Mouse (Mus musculus): ENCODE measurements around the gene Zfp560. TPM values are rescaled to one million over a fixed set of nuclear protein-coding genes. Genes with fewer than 3 reads are reported as not detected.
"Not testable (repeated sequence)": the region's sequence is repeated elsewhere in the genome, so short reads cannot be mapped to it uniquely, and the experiment has no call there.

The Zfp560 gene
- polyA plus RNA-seq (2015; fragmentation: Nextera tagmentation; extraction: Ambion mirVana), result 48.4 and 50.2 TPM in 2 replicates

GRCm38 (mm10) chr9:20384532-20385342, at the start of gene Zfp560:
Gene Zfp560 (minus strand): TSS chr9:20385177.
- Histone ChIP-seq H3K9ac (replicated peaks) (peak within 1 kb of the TSS; percentile 76), H3K27me3 (no peaks in the 10 kb centered on the region), H3K4me1 (peaks cover 19% of the 10 kb centered on the region), H3K27ac (replicated peaks) (peak within 1 kb of the TSS; percentile 80), H3K9me3 (no peaks in the 10 kb centered on the region), H3K4me3 (peak within 1 kb of the TSS; percentile 81), H3K4me2 (replicated peaks) (peak within 1 kb of the TSS; percentile 71), H3K36me3 (no peaks in the 10 kb centered on the region)
- peak; percentile 99 for ATAC-seq (replicated peaks)
- WGBS, result 2% methylated on average over 40 of the region's 40 CpGs

DNA sequence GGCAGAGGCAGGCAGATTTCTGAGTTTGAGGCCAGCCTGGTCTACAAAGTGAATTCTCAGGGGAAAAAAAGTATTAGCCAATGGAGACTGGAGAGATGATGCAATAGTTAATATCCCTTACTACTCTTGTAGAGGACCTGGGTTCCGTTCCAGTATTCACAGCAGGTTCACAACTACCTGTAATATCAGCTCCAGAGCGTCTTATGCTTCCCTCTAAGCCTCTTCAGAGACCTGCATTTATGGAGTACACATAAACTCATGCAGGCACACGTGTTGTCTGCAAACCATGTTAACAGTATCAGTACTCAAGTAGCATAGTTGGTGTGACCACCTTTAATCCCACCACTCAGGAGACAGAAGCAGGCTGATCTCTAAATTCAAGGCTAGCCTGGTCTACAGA, 45.0 kb upstream of the Zfp560 start:
- no peak overlapping the region for H3K27ac ChIP-seq (replicated peaks)
- no peak overlapping the region for H3K4me2 ChIP-seq (replicated peaks)
- peaks cover 9% of the 10 kb centered on the region for H3K36me3 ChIP-seq
- H3K4me1 ChIP-seq, result no peaks in the 10 kb centered on the region
- no peak overlapping the region for H3K9ac ChIP-seq (replicated peaks)
- H3K9me3 ChIP-seq, result no peaks in the 10 kb centered on the region
- 89% methylated on average over 3 of the region's 3 CpGs for WGBS
- ATAC-seq (replicated peaks), result no peak
- H3K27me3 ChIP-seq, result no peaks in the 10 kb centered on the region
- no peak overlapping the region for H3K4me3 ChIP-seq

DNA sequence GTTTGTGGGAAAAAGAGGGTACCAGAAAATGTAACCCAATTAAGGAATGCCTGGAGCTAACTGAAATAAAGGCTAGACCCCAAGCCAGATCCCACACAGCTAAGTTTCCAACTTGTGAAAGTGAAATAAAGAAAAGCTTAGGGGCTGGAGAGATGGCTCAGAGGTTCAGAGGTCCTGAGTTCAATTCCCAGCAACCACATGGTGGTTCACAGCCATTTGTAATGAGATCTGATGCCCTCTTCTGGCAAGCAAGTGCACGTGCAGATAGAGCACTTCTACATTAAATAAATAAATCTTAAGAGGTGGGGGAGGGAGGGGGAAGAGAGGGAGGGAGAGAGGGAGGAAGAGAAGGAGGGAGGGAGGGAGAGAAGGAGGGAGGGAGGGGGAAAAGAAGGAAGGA, 26.5 kb upstream of the Zfp560 start:
- Histone ChIP-seq H3K4me3 (no peak overlapping the region), H3K27me3 (no peaks in the 10 kb centered on the region), H3K4me1 (no peaks in the 10 kb centered on the region), H3K27ac (replicated peaks) (no peak overlapping the region), H3K9ac (replicated peaks) (no peak overlapping the region), H3K9me3 (no peaks in the 10 kb centered on the region), H3K36me3 (no peaks in the 10 kb centered on the region), H3K4me2 (replicated peaks) (no peak overlapping the region)
- WGBS, result 38% methylated on average over 1 of the region's 1 CpGs
- no peak for ATAC-seq (replicated peaks)

- H3K36me3 ChIP-seq, result no peaks in the 10 kb centered on the region
- no peaks in the 10 kb centered on the region for H3K9me3 ChIP-seq
- no peak for ATAC-seq (replicated peaks)
- no peak overlapping the region for H3K9ac ChIP-seq (replicated peaks)
- no peak overlapping the region for H3K27ac ChIP-seq (replicated peaks)
- H3K4me2 ChIP-seq (replicated peaks), result no peak overlapping the region
- H3K27me3 ChIP-seq, result no peaks in the 10 kb centered on the region
- H3K4me1 ChIP-seq, result no peaks in the 10 kb centered on the region
- 85% methylated on average over 2 of the region's 2 CpGs for WGBS
- H3K4me3 ChIP-seq, result no peak overlapping the region
These were observed 24.3 kb upstream of the Zfp560 start for GRCm38 (mm10) chr9:20409319-20409718.

- H3K9ac ChIP-seq (replicated peaks), result peak overlapping the region; percentile 76
- peak overlapping the region; percentile 71 for H3K4me2 ChIP-seq (replicated peaks)
- 19% methylated on average over 16 of the region's 16 CpGs for WGBS
- H3K27ac ChIP-seq (replicated peaks), result peak overlapping the region; percentile 80
- peaks cover 19% of the 10 kb centered on the region for H3K4me1 ChIP-seq
- H3K36me3 ChIP-seq, result no peaks in the 10 kb centered on the region
- peak; percentile 73 for ATAC-seq (replicated peaks)
- H3K27me3 ChIP-seq, result no peaks in the 10 kb centered on the region
- no peaks in the 10 kb centered on the region for H3K9me3 ChIP-seq
- H3K4me3 ChIP-seq, result peak overlapping the region; percentile 81
These were observed 346 bp upstream of the Zfp560 start for GRCm38 (mm10) chr9:20385343-20385703.

DNA sequence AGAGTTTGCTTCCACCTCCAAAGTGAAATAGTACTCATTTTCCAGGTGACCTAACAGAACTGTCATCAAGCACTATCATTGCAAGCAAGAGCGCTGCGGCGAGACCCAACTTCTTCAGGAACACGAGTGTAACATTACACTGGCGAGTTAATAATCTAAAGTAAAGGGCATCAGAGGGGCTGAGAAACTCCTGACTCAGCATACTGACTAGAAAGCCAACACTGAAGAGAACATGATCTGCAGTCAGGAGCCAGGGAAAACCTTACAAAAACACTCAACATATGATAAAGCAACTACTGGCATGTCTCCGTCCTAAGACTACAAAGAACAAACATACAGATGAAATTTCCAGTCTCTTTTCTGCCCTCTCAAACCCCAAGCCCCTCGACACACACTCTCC, 1.3 kb downstream of the Zfp560 start:
- 96% methylated on average over 7 of the region's 7 CpGs for WGBS
- peak overlapping the region; percentile 81 for H3K4me3 ChIP-seq
- ATAC-seq (replicated peaks), result no peak
- 0 out of 2 replicates have a peak overlapping the region, but pooled peaks have one; percentile 11 for H3K9ac ChIP-seq (replicated peaks)
- no peak overlapping the region for H3K27ac ChIP-seq (replicated peaks)
- no peaks in the 10 kb centered on the region for H3K27me3 ChIP-seq
- H3K4me2 ChIP-seq (replicated peaks), result peak overlapping the region; percentile 71
- H3K4me1 ChIP-seq, result peaks cover 19% of the 10 kb centered on the region
- no peaks in the 10 kb centered on the region for H3K9me3 ChIP-seq
- no peaks in the 10 kb centered on the region for H3K36me3 ChIP-seq

DNA sequence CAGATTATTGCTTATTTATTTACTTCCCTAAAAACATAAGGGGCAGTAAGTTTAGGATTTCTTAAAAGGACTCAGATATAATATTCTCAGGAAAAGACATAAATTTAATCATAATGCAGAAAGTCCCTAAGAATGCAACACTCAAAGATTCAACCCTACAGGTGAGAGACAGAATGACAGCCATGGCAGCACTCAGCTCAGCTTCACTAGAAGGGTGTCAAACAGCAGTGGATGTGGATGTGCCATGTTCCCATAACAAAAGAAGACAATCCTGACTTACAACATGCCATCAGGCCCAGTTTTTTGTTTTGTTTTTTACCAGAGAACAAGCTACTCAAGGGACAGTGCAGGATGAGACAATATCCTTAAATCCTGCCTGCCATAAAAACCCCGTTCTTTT, 10.3 kb downstream of the Zfp560 start:
- no peak overlapping the region for H3K9ac ChIP-seq (replicated peaks)
- no peak overlapping the region for H3K4me3 ChIP-seq
- no peaks in the 10 kb centered on the region for H3K27me3 ChIP-seq
- H3K9me3 ChIP-seq, result no peaks in the 10 kb centered on the region
- H3K4me2 ChIP-seq (replicated peaks), result no peak overlapping the region
- no peak overlapping the region for H3K27ac ChIP-seq (replicated peaks)
- no peak for ATAC-seq (replicated peaks)
- H3K4me1 ChIP-seq, result no peaks in the 10 kb centered on the region
- WGBS, result 92% methylated on average over 1 of the region's 1 CpGs
- peaks cover 8% of the 10 kb centered on the region for H3K36me3 ChIP-seq

- Histone ChIP-seq H3K9ac (replicated peaks) (no peak overlapping the region), H3K27me3 (no peaks in the 10 kb centered on the region), H3K4me2 (replicated peaks) (no peak overlapping the region), H3K4me3 (no peak overlapping the region), H3K9me3 (peaks cover 12% of the 10 kb centered on the region; the same call in 1 of the 2 replicates), H3K36me3 (peaks cover 13% of the 10 kb centered on the region), H3K27ac (replicated peaks) (no peak overlapping the region), H3K4me1 (no peaks in the 10 kb centered on the region)
- no peak for ATAC-seq (replicated peaks)
- WGBS, result 97% methylated on average over 2 of the region's 2 CpGs
These were observed 17.7 kb downstream of the Zfp560 start for GRCm38 (mm10) chr9:20367311-20367710.

GRCm38 (mm10) chr9:20348501-20348900, 36.5 kb downstream of the Zfp560 start:
- no peak overlapping the region for H3K27ac ChIP-seq (replicated peaks)
- H3K4me1 ChIP-seq, result no peaks in the 10 kb centered on the region
- peaks cover 54% of the 10 kb centered on the region for H3K36me3 ChIP-seq
- no peak overlapping the region for H3K9ac ChIP-seq (replicated peaks)
- H3K4me3 ChIP-seq, result no peak overlapping the region
- WGBS, result 90% methylated on average over 4 of the region's 4 CpGs
- H3K27me3 ChIP-seq, result no peaks in the 10 kb centered on the region
- no peak overlapping the region for H3K4me2 ChIP-seq (replicated peaks)
- ATAC-seq (replicated peaks), result no peak
- peaks cover 8% of the 10 kb centered on the region; the same call in 1 of the 2 replicates for H3K9me3 ChIP-seq

DNA sequence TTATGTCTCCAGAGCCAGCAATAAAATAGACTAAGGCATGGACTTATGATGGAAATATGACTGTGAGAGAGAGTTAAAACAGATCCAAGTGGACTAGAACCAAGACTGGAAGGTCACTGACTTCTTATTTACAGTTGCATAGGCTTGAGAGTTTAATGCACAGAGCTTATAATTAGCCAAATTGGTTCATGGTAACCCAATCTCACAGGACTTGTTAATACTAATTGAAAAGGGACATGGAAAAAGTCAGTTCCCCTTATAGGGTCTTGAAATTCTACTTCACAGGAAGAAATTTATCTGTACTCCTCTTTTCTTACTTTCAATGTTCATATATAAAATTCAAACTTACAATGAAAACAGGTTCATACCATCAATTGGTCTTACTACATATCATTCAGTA, 49.0 kb downstream of the Zfp560 start, which contains the start of gene Olfr18:
TSS of gene Olfr18 (minus strand) at position 101 of the 400 bp plus-strand sequence.
- no peak within 1 kb of the TSS for H3K9ac ChIP-seq (replicated peaks)
- H3K4me2 ChIP-seq (replicated peaks), result no peak within 1 kb of the TSS
- ATAC-seq (replicated peaks), result no peak
- H3K27ac ChIP-seq (replicated peaks), result no peak within 1 kb of the TSS
- no peaks in the 10 kb centered on the region for H3K27me3 ChIP-seq
- H3K9me3 ChIP-seq, result no peaks in the 10 kb centered on the region
- H3K4me1 ChIP-seq, result no peaks in the 10 kb centered on the region
- no peak within 1 kb of the TSS for H3K4me3 ChIP-seq
- no peaks in the 10 kb centered on the region for H3K36me3 ChIP-seq

GRCm38 (mm10) chr9:20298232-20298631, 86.7 kb downstream of the Zfp560 start, which contains the start of gene Olfr873:
Gene Olfr873 (plus strand): TSS chr9:20298532.
- 78% methylated on average over 1 of the region's 1 CpGs for WGBS
- H3K36me3 ChIP-seq, result no peaks in the 10 kb centered on the region
- H3K27me3 ChIP-seq, result no peaks in the 10 kb centered on the region
- ATAC-seq (replicated peaks), result no peak
- H3K4me1 ChIP-seq, result no peaks in the 10 kb centered on the region
- H3K9ac ChIP-seq (replicated peaks), result no peak within 1 kb of the TSS
- H3K4me2 ChIP-seq (replicated peaks), result no peak within 1 kb of the TSS
- no peaks in the 10 kb centered on the region for H3K9me3 ChIP-seq
- H3K27ac ChIP-seq (replicated peaks), result no peak within 1 kb of the TSS
- no peak within 1 kb of the TSS for H3K4me3 ChIP-seq

DNA sequence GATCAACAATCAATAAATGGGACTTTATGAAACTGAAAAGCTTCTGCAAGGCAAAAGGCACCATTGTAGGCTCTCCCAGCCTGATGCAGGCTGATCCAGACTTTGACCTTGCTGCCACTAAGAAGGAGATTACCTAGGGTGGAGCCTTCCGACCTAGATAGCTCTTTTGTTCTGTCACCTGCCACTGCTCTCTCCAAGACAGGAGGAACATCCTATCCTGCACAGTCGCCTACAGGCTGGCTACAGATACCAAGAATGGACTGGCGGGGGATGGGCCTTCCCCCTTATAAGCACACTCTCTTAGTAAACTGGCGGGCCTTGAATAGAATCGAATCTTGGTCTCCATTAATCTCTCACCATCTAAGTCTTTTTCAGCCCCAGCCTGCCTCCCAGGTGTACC, 89.4 kb downstream of the Zfp560 start:
- H3K36me3 ChIP-seq; H3K27me3 ChIP-seq; H3K4me3 ChIP-seq; H3K9ac ChIP-seq (replicated peaks); H3K4me2 ChIP-seq (replicated peaks); ATAC-seq (replicated peaks); H3K27ac ChIP-seq (replicated peaks); H3K9me3 ChIP-seq; H3K4me1 ChIP-seq: not testable (repeated sequence)
- 86% methylated on average over 5 of the region's 5 CpGs for WGBS

Measured in forebrain, embryonic 15.5 days (tissue).